Mouse (Mus musculus) c-Kit-negative CD71-positive TER-119-positive erythroid progenitor cells, embryonic 14.5 days (primary cell): Measurements from ENCODE around the gene Hamp.
"Not testable (repeated sequence)": the region's sequence is repeated elsewhere in the genome, so short reads cannot be mapped to it uniquely, and the experiment has no call there.

Experiments
- DNase-seq: peaks from one replicate; pipeline ENCODE4 v3.0.0-alpha.2; 2013; ENCODE audit warnings: low read depth, low spot score

Hamp gene

DNA sequence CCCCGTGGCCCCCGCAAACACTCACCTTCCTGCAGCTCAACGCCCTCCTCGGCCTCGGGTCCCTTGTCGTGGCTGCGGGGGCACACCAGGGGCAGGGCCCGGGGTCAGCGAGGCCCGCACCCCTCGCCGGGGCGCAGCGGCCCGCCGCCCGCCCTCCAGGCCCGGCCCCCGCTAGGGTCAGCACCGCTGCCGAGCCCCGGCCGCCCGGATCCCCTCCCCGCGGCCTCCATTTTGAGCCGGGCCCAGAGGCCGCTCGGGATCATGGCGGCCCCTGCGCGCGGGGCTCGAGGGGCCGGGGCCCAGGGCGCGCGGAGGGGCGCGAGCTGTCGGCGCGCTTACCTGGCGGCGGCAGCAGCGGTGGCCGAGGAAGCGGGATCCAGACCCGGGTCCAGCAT, 12.5 kb upstream of the Hamp start:
- no peak for DNase-seq

DNA sequence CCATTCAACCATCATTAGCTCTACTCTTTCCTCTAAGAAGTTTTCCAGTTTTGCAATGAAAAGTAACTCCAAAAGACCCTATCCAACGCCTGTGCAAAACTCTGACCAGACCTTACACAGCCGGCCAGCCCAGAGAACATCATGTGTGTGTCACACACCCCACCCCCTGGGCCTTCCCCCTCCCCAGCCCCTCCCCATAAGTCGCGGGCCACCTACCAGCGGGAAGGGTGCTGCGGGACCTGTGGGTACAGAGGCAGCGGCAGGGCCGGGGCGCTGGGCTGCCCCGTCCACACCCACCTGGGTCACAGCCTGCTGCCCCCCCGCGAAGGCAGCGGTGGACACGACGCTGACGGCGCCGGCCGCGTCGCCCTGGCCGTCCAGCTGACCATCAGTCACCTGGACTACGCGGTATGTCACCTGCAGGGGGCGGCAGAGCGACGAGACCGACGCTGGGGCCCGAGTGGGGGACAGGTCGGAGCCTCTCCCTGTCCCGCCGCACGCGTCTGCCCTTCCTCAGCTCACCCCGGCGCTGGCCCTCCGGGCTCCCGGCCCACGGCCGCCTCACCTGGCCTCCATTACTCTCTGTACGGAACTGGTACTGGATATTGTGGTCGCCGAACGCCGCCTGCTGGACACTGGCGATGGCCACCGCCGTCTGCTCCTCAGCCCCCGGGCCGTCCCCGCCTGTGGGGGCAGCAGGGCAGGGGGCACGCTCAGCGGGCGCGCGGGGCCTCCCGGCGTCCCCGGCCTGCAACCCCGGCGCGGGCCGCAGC, 11.9 kb upstream of the Hamp start:
- peak; percentile 80 for DNase-seq

DNA sequence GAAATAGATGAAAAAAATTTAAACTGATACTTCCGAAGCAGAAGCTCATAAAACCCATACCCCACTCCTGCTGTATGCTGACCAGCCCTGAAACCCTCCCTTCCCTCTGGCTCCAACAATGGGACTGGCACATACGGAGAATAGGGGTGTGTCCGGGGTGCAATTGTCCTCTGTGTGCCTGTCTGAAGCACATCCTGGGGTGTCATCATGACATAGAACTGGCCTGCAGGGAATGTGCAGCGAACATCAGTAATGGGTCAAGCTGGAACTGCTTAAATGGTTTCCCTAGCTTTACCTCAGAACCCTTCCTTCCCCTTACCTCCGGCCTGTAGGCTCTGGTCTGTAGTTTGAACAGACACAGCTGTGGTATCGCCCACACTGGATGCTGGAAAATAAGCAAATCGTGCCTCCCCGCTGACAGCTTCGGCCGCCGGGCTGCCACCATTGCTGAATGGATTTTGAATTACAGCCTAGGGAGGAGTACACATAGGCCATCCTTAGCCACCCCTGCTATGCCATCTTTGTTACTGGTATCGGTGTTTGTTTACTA, 11.2 kb upstream of the Hamp start:
- no peak for DNase-seq

DNA sequence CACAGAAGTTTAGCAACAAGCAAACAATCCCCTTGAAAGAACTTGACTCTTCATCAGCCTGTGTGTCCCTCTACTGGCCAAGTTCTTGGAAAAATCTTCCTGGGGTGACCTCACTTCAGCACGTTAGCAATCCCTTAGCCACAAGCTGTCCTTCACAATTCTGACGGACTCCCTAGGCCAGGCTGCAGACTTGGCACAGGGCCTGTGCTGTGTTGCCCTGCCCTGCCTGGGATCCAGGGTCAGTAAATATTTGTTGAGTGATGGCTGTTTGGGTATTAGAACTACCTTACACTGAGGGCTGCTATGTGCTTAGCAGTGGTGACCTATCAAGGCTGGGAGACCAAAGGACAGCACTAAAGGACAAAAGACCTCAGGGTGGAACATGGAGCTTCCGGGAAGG, 10.2 kb upstream of the Hamp start:
- no peak for DNase-seq

DNA sequence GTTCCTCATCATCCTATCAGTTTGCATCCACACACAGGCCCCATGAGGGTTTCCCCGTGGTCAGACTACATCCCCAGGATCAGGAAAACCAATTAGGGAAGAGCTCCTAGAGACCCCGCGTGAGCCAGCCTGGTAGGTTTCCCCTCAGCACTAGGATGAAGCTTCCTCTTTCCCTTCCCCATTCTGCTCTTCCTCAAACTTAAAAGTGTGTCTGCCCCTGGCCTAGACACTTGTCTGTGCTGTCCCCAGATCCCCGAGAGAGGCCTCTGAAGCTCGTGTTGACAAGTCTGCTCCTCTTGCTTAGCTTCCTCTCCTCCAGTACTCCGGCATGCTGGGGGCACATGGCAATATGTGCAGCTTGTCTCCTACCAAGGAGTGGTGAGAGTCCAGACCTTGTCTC, 9.6 kb upstream of the Hamp start:
- no peak for DNase-seq

DNA sequence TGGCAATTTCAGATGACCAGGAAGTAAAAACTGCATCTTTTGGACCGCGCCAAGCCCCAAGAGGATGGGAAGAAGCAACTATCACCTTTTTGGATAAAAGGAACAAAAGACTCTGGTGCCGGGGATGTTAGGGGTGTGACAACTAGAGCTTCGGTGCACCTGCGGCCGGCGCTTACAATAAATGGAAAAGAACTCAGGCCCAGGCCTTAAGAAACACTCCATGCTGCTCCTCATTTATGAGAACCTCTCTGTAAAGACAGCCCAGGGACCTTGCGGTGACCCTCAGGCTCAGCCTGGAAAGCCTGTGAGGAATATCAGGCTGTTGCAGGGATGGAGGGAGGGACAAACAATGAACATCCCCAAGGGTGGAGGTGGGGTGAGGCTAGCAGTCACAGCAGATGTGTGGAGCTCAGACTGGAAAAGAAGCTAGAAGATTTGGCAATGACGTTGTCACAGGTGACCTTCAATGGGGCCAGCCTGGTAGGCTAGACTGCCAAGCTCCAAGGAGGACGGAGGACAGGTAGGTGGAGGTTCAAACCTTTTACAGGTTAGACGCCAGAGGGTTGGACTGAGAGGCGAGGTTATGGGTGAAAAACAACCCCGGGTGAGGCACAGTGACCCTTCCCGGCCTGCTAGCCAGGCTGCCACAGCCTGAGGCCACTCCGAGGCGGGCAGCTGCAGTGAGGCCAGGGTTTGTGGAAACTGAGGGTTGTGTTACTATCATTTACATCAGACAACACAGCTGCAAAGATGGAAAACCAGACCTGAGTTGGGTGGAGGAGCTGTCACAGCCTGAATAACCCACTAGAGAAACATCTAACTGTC, 8.8 kb upstream of the Hamp start:
- no peak for DNase-seq

DNA sequence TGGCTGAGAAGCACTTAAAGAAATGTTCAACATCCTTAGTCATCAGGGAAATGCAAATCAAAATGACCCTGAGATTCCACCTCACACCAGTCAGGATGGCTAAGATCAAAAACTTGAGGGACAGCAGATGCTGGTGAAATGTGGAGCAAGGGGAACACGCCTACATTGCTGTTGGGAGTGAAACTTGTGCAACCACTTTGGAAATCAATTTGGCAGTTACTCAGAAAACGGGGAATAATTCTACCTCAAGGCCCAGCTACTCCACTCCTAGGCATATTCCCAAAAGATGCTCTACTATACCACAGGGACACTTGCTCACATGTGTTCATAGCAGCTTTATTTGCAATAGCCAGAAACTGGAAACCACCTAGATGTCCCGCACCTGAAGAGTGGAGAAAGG, 6.1 kb upstream of the Hamp start:
- DNase-seq: not testable (repeated sequence)

DNA sequence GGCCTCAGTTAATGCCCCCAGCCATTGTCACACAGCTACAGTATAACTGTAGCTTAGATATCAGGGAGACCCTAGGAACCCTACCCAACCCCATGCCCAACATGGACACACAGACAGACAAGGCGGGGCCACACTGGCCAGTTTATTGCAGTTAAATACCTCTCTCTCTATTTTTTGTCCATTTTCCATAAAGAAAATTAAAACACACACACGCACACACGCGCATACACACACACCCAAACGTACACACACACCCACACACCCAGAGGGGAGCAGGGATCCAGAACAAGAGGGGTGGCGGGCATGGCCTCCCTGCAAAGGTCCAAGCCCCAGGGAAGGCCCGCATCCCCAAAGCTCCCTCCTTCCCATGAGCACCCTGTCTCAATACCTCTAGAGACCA, 2.0 kb upstream of the Hamp start:
- DNase-seq: no peak

DNA sequence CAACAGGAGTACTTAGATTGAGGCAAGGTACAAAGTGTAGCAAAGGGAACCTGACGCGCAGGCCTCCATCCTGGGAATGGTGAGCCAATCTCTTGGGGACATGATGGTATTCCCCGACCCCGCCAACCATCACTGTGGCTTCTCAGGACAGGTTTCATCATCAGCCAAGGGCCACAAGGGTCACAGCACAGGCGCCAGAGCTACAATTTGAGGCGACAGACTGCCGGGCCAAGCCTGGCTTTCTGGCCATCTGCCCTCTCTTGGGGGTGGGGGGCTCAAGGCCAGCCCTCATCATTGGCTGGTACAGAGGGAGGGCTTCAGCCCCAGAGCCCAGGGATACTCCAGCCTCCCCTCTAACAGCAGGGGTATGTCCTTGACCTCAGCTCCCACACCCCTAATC, 1.6 kb upstream of the Hamp start:
- DNase-seq: not testable (repeated sequence)

DNA sequence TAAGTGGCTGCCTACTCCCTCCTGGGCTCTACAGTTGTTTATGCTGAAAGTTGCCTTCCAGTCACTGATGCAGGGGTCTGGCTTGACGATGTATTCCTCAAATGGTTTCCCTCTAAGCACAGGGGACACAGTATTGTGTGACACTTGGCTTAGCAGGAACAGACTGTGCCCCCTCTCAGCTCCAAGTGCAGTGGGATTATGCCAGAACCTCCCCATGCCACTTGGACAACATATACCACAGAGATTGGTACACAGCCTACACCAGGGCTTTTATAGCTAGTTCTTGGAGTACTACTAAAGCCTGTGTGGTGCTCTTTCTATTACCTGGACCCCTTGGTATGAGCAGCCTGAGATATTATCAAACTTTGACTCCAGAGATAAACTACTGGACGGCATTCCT, 874 bp upstream of the Hamp start:
- DNase-seq: not testable (repeated sequence)

DNA sequence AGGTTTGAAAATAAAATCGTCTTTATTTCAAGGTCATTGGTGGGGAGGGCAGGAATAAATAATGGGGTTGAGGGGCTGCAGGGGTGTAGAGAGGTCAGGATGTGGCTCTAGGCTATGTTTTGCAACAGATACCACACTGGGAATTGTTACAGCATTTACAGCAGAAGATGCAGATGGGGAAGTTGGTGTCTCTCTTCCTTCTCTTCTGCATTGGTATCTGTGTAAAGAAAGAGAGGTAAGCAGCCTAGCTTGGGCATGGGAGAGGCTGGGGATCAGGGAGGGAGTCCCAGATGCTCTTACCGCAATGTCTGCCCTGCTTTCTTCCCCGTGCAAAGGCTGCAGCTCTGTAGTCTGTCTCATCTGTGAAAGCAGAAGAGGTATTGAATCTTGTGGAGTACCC, 1.5 kb downstream of the Hamp start:
- not testable (repeated sequence) for DNase-seq

DNA sequence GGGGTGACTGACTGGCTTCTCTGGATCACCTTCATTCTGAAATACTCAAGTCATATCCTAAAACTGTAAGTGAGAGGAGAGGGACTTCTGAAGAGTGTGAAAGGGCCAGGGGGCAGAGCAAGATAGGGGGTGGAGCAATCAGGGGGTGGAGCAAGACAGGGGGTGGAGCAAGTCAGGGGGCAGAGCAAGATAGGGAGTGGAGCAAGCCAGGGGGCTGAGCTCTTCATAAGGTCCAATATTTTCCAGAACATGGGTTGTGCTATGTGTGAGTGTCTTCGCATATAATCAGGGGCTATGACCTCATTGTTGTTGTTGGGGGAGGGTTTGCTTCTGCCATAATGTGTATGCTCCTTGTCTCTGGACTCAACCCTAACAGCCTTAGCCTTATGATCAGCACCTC, 3.8 kb downstream of the Hamp start:
- DNase-seq: not testable (repeated sequence)

DNA sequence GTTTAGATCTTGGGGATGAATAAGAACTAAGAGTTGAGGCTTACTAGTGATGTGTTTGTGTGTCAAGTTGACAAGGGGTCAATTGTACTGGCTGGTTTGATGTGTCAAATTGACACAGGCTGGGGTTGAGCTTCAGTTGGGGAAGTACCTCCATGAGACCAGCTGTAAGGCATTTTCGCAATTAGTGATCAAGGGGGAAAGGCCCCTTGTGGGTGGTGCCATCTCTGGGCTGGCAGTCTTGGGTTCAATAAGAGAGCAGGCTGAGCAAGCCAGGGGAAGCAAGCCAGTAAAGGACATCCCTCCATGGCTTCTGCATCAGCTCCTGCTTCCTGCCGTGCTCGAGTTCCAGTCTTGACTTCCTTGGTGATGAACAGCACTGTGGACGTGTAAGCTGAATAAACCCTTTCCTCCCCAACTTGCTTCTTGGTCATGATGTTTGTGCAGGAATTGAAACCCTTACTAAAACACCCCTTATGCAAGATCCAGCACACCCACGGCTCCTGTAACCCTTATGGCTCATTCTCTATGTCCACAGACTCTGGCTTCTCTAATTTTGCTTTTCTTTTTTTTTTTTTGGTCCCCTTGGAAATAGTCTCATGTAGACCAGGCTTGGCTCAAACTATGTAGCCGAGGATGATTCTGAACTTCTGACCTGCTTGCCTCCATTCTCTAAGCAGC, 8.3 kb downstream of the Hamp start:
- not testable (repeated sequence) for DNase-seq

DNA sequence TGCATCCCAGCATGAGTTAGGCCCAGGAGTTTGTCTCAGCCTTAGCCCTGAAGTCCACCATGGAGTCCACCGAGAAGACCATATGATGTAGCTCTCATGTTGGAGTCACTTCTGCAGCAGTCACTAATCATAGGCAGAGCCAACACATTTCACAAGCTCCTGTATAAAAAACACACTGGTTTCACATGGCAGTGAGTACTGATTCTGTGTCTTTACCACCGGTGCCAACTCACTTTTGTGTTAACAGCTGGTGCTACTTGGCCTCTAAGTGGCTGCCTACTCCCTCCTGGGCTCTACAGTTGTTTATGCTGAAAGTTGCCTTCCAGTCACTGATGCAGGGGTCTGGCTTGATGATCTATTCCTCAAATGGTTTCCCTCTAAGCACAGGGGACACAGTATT, 19.3 kb downstream of the Hamp start, which contains the start of gene Hamp2:
Hamp2 (minus strand) TSS at position 101 of the 400 bp plus-strand sequence.
- not testable (repeated sequence) for DNase-seq

DNA sequence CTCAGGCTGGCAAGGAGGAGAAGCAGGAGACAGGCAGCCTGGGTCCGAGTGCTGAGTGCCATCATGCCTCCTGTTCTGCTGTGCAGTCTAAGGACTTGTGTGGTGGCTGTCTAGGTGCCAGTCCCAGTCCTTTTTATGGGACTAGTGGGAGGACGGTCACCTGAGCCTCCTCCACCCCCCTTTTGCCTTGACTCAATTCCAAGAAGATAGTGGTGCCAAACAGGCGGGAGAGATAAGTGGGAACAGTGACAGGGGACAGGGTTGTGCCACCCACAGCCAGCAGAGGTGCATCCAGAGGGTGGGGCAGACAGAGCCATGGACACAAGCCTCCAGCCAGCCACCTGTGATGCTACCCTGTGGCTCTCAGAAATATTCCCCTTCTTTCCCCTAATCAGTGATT, 19.8 kb downstream of the Hamp start:
- no peak for DNase-seq

DNA sequence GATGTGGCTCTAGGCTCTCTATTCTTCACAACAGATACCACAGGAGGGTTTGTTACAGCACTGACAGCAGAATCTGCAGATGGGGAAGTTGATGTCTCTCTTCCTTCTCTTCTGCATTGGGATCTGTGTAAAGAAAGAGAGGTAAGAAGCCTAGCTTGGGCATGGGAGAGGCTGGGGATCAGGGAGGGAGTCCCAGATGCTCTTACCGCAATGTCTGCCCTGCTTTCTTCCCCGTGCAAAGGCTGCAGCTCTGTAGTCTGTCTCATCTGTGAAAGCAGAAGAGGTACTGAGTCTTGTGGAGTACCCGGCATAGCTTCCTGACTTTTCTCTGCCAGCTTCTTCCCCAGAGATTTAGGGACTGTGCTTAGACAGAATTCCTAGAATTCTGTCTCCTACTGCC, 21.3 kb downstream of the Hamp start:
- DNase-seq: not testable (repeated sequence)

DNA sequence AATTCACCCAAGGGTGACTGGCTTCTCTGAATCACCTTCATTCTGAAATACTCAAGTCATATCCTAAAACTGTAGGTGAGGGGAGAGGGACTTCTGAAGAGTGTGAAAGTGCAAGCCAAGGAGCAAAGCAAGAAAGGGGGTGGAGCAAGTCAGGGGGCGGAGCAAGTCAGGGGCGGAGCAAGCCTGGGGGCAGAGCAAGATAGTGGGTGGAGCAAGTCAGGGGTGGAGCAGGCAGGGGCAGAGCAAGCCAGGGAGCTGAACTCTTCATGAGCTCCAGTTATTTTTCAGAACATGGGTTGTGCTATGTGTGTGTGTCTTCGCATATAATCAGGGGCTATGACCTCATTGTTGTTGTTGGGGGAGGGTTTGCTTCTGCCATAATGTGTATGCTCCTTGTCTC, 23.6 kb downstream of the Hamp start:
- peak; percentile 11 for DNase-seq

DNA sequence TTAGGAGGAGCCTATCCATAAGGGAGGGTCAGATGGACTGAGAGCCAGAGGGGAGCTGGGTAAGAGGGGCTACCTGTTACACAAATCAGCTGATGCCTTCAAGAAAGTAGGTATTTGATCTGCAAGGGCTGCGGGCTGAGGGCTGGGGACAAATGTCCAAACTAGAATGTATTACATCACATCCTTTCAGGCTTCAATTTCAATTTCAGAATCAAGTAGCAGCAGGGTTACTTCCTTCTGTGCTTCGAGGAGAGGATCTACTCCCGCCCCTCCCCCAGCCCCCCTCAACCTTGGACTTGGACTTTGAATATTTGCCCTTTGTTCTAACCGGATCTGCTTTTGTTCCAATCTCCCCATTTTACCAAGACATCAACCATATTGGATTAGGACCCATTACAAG, 26.6 kb downstream of the Hamp start:
- no peak for DNase-seq

DNA sequence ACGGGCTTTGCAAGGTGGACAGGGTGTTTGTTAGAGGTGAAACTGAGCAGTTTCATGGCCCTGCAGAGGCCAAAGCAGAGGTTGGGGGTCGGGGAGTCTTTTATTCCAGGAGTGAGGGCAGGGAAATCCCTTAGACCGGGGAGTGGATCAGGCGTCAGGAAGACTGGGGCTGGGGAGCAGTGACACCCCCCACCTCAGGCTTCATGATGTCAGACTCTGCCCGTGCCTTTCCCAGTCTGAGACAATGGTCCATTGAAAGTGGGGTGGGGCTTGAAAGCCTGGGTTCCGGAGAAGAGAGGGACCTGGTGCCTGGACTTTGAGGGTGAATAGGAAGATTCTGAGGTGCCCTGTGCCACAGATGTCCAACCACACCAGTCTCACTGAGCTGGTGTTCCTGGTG, 27.1 kb downstream of the Hamp start:
- DNase-seq: no peak

DNA sequence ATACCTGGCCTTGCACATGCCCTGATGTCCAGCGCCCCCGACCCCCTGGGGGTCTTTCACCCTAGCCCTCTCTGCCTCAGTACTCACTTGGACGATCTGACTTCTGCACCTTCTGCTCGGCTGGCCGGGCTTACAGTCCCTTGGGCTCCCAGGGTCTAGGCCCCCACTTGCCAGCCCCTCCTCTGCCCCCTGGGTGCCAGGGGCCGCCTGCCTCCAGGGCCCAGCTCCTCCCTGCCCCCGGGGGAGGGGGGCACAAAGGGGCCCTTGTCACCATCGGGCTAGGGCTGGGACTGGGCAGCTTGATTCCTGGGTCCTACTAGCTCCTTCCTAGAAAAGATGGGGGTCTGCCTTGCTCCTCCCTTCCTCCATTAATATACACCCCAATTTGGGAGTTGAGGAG, 29.1 kb downstream of the Hamp start, which contains the start of gene Mag:
Mag (minus strand) TSS at position 142 of the 400 bp plus-strand sequence.
- DNase-seq: no peak

DNA sequence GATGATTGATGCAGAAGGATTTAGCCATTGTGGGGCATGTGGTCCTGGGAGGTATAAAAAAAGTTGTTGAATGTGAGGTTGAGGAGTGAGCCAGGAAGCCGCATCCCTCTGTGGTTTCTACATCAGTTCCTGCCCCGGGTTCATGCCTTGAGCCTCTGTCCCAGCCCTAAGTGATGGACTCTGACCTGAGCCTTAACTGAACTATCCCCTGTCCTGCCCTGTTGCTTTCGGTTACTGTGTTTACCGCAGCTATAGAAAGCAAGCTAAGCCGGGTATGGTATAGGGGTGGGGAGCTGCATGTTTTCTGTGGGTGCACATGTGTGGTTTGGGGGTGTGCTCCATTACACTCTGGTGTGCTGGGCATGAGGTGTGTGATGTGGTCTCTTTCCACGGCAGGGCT, 34.1 kb downstream of the Hamp start:
- DNase-seq: no peak

DNA sequence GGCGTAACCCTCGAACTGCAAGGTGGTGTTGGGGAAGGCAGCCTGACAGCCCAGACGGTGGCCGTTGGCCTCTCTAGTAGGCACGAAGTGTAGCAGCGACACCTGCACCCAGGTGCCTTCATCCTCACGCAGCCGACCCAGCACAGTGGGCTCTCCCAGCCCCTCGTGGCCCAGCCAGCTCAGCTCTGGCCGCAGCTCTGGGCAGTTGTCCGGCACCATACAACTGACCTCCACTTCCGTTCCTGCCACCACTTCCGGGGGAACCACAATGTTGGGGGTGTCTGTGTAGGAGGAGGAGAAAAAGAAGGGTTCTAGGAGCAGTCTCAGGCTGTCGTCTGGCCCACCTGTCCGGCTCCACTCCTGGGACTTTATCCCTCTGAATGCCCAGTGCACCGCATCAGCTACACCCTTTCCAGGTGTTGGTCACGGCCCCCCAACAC, 34.8 kb downstream of the Hamp start:
- no peak for DNase-seq
